Mouse (Mus musculus) right cerebral cortex, postnatal 36 days (tissue): ENCODE measurements around the gene Gm49361.

Experiments used
- DNase-seq, 2 experiments: peaks; one replicate each; pipeline ENCODE4 v3.0.0; 2022; ENCODE audit warnings: low spot score in 2 of 2, mixed read lengths in 1 of 2

The Gm49361 gene

DNA sequence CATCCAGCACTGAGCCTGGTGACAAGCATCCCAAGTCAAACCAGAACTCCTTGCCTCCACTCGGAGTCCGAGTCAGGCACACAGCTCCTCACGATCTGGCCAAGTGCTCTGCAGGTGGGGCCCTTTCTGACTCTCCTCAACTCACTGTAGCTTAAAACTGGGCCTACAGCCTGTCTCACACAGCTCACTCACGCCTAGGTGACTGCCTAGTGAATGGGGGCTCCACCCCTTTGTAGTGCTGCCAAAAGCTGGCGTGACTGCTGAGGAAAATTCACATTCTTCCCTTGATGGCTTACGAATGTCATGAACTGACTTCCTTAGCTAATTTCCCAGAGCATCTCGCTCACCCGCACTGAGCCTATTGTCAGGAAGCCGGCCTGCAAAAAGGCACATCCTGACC is 15.4 kb downstream of the Gm49361 start:
- DNase-seq = no peak

- no peak for DNase-seq
Measured at GRCm38 (mm10) chr14:57729975-57730499, 15.9 kb downstream of the Gm49361 start.

GRCm38 (mm10) chr14:57729364-57729763 is 16.5 kb downstream of the Gm49361 start:
- no peak for DNase-seq

GRCm38 (mm10) chr14:57726172-57726571 is 19.7 kb downstream of the Gm49361 start:
- DNase-seq = no peak

DNA sequence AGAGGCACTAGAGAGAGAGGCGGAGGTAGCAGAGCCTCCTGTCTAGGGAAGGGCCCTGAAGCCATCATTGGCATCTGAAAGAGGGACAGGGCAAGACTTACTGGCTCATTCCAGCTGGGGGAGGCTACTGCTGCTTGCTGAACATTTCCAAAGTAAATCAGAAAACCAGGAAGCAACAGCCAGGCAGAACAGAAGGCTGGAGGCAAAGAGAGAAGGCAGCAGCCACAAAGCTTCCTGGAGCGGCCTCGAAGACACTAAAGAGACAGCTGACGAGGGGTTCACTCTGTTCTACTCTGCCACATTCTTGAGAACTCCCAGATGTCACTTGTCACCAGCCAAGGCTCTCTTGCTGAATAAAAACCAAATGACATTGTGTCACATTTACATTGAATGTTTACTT is 21.4 kb downstream of the Gm49361 start:
- no peak for DNase-seq

DNA sequence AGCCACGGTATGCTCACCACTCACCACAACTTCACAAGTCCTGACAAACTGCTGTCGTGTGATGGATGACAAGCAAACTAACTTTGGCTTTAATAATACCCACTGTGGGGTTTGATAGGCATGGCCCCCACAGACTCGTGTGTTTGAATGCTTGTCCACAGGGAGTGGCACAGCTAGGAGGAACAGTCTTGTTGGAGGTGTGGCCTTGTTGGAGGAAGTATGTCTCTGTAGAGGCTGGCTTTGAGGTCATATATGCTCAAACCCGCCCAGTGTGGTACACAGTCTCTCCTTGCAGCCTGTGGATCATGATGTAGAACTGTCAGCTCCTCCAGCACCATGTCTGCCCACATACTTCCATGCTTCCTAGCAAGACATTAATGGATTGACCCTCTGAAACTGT is 27.7 kb downstream of the Gm49361 start:
- DNase-seq = no peak

GRCm38 (mm10) chr14:57716601-57717245 is 29.2 kb downstream of the Gm49361 start:
- no peak for DNase-seq

GRCm38 (mm10) chr14:57712884-57713283 is 33.0 kb downstream of the Gm49361 start:
- no peak for DNase-seq

- DNase-seq = no peak
Measured at GRCm38 (mm10) chr14:57711059-57711458, 34.8 kb downstream of the Gm49361 start.

DNA sequence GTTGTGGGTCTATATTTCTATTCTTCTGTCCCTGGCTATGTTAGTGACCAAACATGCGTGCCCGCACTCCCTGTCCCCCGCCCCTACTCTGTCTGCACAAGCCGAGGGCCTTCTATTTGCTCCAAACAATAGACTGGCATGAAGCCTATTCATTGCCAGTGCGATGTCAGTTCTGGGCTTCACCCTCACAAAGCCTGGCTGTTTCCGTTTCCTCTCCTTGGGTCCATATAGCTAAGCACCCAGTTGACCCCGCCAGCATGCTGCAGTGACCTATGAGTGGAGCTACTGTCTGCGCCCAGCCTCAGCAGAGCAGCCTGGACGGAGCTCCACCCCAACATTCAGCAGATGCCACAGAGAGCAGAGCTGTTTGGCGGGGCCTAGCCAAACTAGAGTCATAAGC is 36.7 kb downstream of the Gm49361 start:
- DNase-seq = no peak

DNA sequence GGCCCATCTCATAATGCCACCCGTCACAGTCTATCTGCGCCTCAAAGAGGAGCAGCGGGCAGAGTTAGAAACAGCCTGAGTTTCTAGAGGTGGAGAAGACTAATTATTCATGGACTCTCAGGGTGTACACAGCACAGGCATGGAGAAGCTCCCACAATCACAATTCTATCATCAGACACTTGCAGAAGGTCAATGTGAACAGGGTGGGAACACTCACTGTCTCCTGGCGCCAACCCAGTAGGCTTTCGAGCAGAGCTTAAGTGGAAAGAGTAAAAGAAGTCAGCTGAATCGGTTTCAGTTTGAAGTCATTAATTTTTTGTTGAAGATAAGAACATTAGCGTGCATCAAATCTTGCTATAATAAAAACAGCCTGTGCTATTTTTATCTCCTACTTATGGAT is 37.3 kb downstream of the Gm49361 start:
- DNase-seq = no peak

GRCm38 (mm10) chr14:57707100-57707893 is 38.6 kb downstream of the Gm49361 start:
- no peak for DNase-seq

DNA sequence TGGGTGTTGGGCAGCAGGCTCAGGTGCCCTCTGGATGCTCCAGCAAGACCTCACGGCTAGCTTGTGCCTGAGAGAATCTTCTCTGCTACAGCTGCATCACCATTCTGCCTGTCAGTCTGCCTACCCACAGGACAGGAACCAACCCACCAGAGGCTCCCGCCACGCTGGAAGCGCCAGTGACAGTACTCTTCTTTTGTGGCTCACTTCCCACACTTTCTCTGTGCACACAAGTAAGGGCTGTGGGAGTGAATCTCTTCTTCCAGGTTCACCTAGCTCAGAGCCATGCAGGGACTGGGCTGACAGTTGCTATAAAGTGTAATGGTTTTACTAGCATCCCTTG is 39.2 kb downstream of the Gm49361 start:
- peak; percentile 35 to 42 for DNase-seq

DNA sequence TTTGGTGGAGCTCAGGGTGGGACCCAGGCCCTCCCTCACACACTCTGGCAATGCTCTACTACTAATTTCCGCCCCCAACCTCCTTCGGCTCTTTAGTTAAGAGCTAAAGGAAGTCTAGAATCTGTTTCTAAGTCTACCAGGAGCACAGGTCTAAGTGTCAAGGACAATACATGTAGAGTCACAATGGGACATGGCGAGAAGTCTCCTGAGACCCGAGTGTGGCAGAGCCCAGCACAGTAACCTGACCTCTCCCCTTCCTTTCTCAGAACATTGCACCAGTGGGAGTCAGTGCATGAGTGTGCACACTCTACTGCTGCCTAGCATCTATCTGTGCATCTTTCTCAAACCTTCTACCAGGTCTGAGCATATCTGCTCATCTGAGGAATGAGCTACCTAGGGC is 40.1 kb downstream of the Gm49361 start:
- no peak for DNase-seq

GRCm38 (mm10) chr14:57705075-57705474 is 40.8 kb downstream of the Gm49361 start:
- no peak for DNase-seq

DNA sequence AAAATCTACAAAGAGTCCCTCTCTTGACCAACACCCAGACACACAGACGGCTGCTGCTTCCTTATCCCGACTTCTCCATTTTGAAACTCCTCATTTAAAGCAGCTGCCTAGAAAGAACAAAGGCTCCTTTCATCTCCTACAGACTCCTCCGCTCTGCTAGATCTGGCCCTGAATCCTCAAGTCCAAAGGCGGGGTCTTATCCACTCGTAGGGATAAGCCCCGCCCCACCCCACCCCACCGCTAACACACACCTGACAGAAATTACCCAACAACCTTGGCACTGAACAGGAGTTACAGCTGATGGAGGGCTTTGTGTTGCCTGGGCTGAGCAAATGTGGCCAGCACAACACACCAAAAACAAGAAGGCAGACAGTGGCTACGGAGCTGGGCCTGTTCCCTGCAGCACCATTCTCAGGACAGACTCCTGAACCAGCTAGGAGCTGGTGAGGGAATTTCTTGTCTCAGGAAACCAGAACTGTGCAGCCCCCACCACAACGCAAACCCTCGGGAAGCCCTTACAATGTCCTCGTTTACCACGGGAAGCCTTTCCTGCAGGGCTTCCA is 43.9 kb downstream of the Gm49361 start:
- DNase-seq = no peak

GRCm38 (mm10) chr14:57699461-57699970 is 46.4 kb downstream of the Gm49361 start:
- no peak for DNase-seq

- no peak for DNase-seq
Measured at GRCm38 (mm10) chr14:57699016-57699415, 46.9 kb downstream of the Gm49361 start.

GRCm38 (mm10) chr14:57696066-57696465 is 49.8 kb downstream of the Gm49361 start:
- no peak for DNase-seq

GRCm38 (mm10) chr14:57695550-57695949 is 50.4 kb downstream of the Gm49361 start:
- DNase-seq = no peak

- DNase-seq = no peak
Measured at GRCm38 (mm10) chr14:57694246-57694645, 51.7 kb downstream of the Gm49361 start.

- DNase-seq = no peak
Measured at GRCm38 (mm10) chr14:57692517-57693130, 53.3 kb downstream of the Gm49361 start.
